Mouse (Mus musculus): ENCODE measurements around the gene 9130213A22Rik.

GRCm38 (mm10) chr11:69103531-69104435 lies 18.6 kb downstream of the 9130213A22Rik start:
- TF ChIP-seq CTCF (IDR thresholded peaks at IDR 0.05; ENCODE audit: low read depth, low read length) (no peak), GATA1 (IDR thresholded peaks at IDR 0.05; ENCODE audit: borderline replicate concordance, low read length) (no peak), TAL1 (conservative IDR thresholded peaks at IDR 0.05; ENCODE audit: low read depth, low read length) (no peak)
